Mouse (Mus musculus): ENCODE results near the gene Atg5. TPM values are rescaled to one million over a fixed set of nuclear protein-coding genes. Genes with fewer than 3 reads are reported as not detected.

Atg5 gene
- total RNA-seq, 2 experiments from 2014 or later, result 21.3 to 22.4 TPM

- no peak for DNase-seq (ENCODE audit: low spot score in 2 of 2)
These were observed 80.6 kb downstream of the Atg5 start for GRCm38 (mm10) chr10:44348474-44349415.

DNA sequence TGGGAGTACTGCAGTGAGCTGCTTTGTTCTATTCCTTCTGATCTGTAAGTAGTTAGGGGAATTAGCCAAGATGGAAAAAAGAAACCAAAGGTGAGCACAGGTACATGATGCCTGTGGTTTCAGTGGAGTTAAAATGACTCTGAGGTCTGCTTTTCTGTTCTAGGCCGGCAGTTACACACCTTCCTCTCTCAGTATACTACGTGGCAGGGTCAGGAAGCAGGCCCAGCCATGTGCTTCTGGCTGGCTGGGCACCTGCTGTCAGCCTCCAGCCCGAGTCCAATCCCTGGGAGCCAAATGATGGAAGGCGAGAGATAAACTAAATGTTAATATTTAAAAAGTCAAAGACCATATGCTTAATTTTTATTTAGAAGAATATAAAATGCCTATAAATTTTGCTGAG, 85.3 kb downstream of the Atg5 start:
- no peak for DNase-seq (ENCODE audit: low spot score in 2 of 2)

GRCm38 (mm10) chr10:44354393-44354792, 86.2 kb downstream of the Atg5 start:
- no peak for DNase-seq (ENCODE audit: low spot score in 2 of 2)

DNA sequence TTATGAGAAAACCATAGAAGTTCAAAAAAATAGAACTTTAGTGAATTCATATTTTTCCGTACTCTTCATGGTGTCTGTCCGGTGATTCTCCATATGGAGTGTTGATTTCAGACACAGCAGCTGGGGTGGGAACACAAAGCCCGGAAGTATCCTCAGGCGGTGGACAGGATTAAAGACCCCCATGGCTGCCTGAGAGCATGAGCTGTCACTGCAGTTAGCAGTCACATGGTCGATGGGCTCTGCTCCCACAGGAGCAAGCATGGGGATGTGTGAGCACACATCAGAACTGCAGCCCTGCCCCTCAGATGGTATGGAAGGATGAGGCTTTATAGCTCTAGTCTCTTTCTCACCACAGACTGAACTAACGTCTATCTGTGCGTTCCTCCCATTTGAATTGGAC, 87.1 kb downstream of the Atg5 start:
- no peak for DNase-seq (ENCODE audit: low spot score in 2 of 2)

DNA sequence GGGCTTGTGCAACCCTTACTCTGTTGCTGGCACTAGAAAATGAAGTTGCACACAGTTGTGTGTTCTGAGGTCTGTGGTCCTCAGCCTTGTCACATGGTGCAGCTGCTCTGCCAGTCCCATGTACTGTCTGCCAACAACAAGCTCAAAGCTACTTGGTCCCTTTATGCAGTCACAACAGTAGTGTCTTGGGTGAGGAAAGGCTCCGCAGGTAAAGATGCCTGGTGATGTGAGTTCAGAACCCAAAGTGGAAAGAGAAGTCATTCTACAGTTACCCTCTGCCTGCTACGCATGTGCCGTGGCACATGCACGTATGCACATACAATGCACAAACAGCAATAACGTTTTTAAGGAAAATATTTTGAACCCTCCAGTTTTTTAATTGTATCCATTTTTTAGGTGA, 88.5 kb downstream of the Atg5 start:
- no peak for DNase-seq (ENCODE audit: low spot score in 2 of 2)

- no peak for DNase-seq (ENCODE audit: low spot score in 2 of 2)
These were observed 89.2 kb downstream of the Atg5 start for GRCm38 (mm10) chr10:44357316-44357715.

DNA sequence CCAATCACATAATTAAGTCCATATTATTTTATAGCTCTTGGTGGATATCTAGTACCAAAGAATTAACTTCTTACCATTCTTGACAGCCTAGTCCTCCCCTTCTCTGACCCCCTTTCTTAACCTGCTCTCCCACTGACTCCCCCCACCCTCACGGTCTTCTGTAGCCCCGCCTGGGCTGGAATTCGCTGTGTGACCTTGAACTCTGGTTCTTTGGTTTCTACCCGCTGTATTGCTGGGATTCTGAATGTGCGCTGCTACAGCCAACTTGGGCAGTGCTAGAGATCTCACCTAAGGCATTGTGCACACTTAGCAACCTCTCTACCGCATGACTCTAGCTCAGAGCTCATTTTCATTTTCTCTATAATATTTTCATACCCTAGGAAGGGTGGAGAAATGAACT, 90.7 kb downstream of the Atg5 start:
- DNase-seq (ENCODE audit: low spot score in 2 of 2), result no peak

DNA sequence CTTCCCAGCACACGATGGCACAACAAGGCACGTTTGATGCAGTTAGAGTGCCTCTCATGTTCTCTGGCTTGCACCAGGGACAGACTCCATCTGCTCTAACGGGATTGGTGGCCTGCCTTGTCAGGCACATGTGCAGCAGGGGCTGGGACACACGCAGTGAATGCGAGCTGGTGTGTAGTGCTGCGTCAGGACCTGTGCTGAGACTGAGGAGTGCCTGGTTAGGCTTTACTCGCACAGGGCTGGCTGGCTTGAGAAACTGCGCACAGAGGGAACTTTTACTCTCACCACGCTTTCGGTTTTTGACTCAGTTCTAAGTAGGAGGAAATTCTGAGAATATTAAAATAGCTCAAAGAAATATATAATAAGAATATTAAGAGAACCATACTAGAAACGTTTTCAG, 92.5 kb downstream of the Atg5 start:
- peak in 1 of 2 experiments; percentile 39 for DNase-seq (ENCODE audit: low spot score in 2 of 2)

DNA sequence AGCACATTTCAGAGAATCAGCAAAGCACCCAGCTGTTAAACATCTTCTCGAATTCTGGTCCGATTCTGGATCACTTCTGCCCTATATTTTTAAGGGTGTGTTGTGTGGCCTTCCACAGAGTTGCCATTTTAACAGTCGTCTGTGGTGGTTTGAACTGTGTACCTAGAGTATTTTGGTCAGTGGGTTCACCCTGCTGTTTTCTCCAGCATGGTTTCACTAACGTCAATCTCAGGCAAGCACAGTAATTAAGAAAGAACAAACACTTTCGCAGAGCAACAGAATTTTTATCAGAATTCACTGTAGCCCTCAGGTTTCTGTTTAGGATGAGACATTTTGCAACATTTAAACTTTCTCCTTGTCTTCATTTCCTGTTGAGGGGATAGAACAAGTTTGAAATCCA, 94.3 kb downstream of the Atg5 start:
- no peak for DNase-seq (ENCODE audit: low spot score in 2 of 2)

DNA sequence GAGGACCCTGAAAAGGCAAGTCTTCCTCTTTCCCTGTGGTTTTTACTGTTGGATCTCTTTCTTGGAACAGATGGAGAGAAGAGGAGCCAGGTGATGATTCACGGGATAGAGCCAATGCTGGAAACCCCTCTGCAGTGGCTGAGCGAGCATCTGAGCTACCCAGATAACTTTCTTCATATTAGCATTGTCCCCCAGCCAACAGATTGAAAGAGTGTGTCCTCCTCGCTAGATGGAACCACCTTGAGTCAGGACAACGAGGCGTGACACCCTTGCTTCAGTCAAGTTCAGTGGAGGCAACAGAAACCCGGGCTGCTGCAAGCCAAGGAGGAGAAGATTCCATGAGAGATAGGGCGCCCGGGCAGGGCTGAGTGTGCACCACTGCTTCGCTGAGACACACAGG, 94.7 kb downstream of the Atg5 start:
- DNase-seq (ENCODE audit: low spot score in 2 of 2), result no peak

- DNase-seq (ENCODE audit: low spot score in 2 of 2), result no peak
These were observed 98.0 kb downstream of the Atg5 start for GRCm38 (mm10) chr10:44366186-44366585.

DNA sequence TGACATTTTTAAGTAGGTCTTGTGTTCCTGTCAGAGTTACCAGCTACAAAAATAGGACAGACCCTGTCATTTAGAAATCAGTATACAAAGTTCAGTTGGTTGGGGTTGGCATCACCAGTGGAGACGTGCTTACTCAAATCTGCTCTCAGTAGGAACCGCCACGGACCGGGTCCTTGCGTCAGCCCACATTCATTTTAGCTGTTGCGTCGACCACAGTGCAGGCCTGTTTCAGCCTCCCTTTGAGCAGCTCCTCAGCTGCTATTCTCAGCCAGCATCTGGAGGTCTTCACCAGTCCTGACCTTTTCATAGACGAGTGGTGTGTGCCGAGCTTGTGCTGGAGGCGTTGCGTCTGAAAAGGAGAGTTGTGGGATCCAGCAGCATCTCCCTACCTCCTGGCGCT, 98.9 kb downstream of the Atg5 start:
- no peak for DNase-seq (ENCODE audit: low spot score in 2 of 2)

DNA sequence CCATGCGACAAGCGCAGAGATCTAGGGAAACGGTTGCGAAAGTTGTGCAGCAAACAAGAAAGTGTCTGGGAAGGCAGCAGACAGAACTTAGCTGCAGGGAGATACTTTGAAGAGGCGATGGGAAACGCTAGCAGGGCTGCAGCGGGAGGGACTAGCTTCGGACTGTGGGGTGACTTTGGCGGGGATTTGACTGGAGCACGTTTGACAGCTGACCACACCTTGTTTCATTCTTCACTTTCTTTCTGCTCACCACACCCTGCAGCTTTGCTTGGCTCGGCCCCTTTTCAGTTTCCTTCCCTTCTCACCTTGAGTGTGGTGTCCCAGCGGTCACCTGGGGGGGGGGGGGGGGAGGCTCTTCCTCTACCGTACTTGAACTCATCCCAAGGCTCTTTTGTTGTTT, 100.4 kb downstream of the Atg5 start:
- no peak for DNase-seq (ENCODE audit: low spot score in 2 of 2)

- DNase-seq (ENCODE audit: low spot score in 2 of 2), result no peak
These were observed 102.5 kb downstream of the Atg5 start for GRCm38 (mm10) chr10:44370666-44371065.

GRCm38 (mm10) chr10:44372210-44372609, 104.1 kb downstream of the Atg5 start:
- DNase-seq (ENCODE audit: low spot score in 2 of 2), result no peak

GRCm38 (mm10) chr10:44374678-44375077, 106.5 kb downstream of the Atg5 start:
- no peak for DNase-seq (ENCODE audit: low spot score in 2 of 2)

DNA sequence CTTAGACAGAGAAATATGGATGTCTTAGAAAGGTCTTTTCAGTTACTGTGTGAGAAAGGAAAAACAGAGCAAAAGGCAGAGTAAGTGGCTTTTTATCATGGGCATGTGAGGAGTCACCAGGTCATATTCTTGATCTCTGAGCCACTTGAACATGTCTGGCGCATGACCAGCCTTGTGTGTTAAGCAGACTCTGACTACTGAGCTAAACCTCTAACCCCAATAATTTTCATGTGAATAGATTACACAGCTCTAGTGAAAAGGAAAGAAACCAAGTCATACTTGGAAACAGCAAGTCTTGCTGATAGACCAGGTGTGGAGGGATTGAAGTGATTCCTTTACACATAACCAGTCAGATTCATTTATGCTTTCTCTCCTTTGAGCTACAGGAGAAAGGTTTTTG, 107.3 kb downstream of the Atg5 start:
- DNase-seq (ENCODE audit: low spot score in 2 of 2), result no peak

GRCm38 (mm10) chr10:44377821-44378220, 109.7 kb downstream of the Atg5 start:
- DNase-seq (ENCODE audit: low spot score in 2 of 2), result peak; percentile 57 to 86

- DNase-seq (ENCODE audit: low spot score in 2 of 2), result no peak
These were observed 110.2 kb downstream of the Atg5 start for GRCm38 (mm10) chr10:44378403-44378802.

GRCm38 (mm10) chr10:44380476-44381208, 112.5 kb downstream of the Atg5 start:
- DNase-seq (ENCODE audit: low spot score in 2 of 2), result peak; percentile 41 to 73

DNA sequence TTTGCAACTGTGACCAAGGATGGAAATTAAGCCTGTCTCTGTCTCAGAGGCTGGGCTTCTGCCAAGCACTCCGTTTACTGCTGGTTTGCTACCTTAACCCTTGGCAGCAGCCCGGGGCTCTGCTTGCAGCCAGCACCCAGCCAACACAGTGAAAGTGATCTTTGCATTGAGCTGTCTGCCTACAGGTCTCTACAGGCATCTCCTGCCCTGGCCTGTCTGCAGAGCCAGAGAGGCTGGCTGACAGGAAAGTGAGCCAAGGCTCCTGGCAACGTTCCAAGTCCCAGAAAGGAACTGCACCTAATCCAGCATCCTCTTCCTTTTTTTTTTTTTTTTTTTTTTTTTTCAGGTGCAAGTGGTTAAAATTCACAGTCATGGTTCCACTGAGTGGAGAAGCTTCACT, 113.2 kb downstream of the Atg5 start:
- peak in 1 of 2 experiments; percentile 53 for DNase-seq (ENCODE audit: low spot score in 2 of 2)

GRCm38 (mm10) chr10:44381948-44382347, 113.8 kb downstream of the Atg5 start:
- no peak for DNase-seq (ENCODE audit: low spot score in 2 of 2)

All from layer of hippocampus, adult 18-20 months (tissue).